8 mouse cellular contexts compared by ENCODE assay signal in genomic region chr7:28809401-28810089, GRCm38 (mm10). TPM values are rescaled to one million over a fixed set of nuclear protein-coding genes. Genes with fewer than 3 reads are reported as not detected.
A peak's percentile ranks its signal among the peaks of the same experiment; 100 is the strongest.
DNase-seq lines count a peak whose midpoint lies in the region; ATAC-seq and TF ChIP-seq lines count a peak whose summit lies in the region.

No protein-coding gene starts in this region.

- peak overlapping the region; percentile 100 for H3K27ac ChIP-seq in heart, embryonic 12.5 days (ENCODE audit: poor library complexity, severe bottlenecking)
- H3K27ac ChIP-seq in kidney, postnatal 0 days = peak overlapping the region; percentile 100
- peak overlapping the region; percentile 100 for H3K27ac ChIP-seq in liver, postnatal 0 days (ENCODE audit: low read depth)
- H3K27ac ChIP-seq in neural tube, embryonic 14.5 days (ENCODE audit: low read depth, low read length) = peak overlapping the region; percentile 100

- peak; percentile 27; the same call in 1 of the 2 replicates for ATAC-seq in heart, embryonic 12.5 days (ENCODE audit: insufficient number of reproducible peaks, low FRiP score)
- peak; percentile 15; the same call in 1 of the 2 replicates for ATAC-seq in kidney, postnatal 0 days (replicated peaks; ENCODE audit: low FRiP score, low read depth)
- peak; percentile 9 for ATAC-seq in liver, postnatal 0 days
- ATAC-seq in neural tube, embryonic 14.5 days (ENCODE audit: low read depth) = peak; percentile 21

- DNase-seq in A20 (ENCODE audit: low read depth, low spot score) (peak; percentile 90), R1 (ENCODE audit: low read depth, low spot score) (peak; percentile 84)
- DNase-seq in embryo, embryonic 10 days (ENCODE audit: low spot score) = peak; percentile 74
- DNase-seq in kidney, postnatal 0 days (ENCODE audit: low spot score) = peak; percentile 66
- DNase-seq in liver, postnatal 0 days = peak; percentile 82
- peak; percentile 85 for DNase-seq in thymus, postnatal 4 days

- peak overlapping the region; percentile 98 for H3K9ac ChIP-seq in heart, embryonic 12.5 days
- H3K9ac ChIP-seq in kidney, postnatal 0 days (ENCODE audit: low read depth, low read length) = peak overlapping the region; percentile 94
- H3K9ac ChIP-seq in liver, postnatal 0 days (replicated peaks) = peak overlapping the region; percentile 98
- H3K9ac ChIP-seq in neural tube, embryonic 14.5 days (replicated peaks; ENCODE audit: low read depth, low read length) = peak overlapping the region; percentile 89

- peaks cover 26% of the 10 kb centered on the region for H3K36me3 ChIP-seq in heart, embryonic 12.5 days
- H3K36me3 ChIP-seq in kidney, postnatal 0 days (ENCODE audit: insufficient read depth, low read length) = peaks cover 18% of the 10 kb centered on the region
- peaks cover 18% of the 10 kb centered on the region for H3K36me3 ChIP-seq in liver, postnatal 0 days (replicated peaks; ENCODE audit: insufficient read depth, low read length)
- H3K36me3 ChIP-seq in neural tube, embryonic 14.5 days (ENCODE audit: control insufficient read depth, insufficient read depth, low read length) = peaks cover 20% of the 10 kb centered on the region

- peaks cover 36% of the 10 kb centered on the region for H3K4me1 ChIP-seq in heart, embryonic 12.5 days (replicated peaks)
- peaks cover 16% of the 10 kb centered on the region for H3K4me1 ChIP-seq in kidney, postnatal 0 days (replicated peaks; ENCODE audit: insufficient read depth, low read length)
- H3K4me1 ChIP-seq in liver, postnatal 0 days (ENCODE audit: insufficient read depth) = peaks cover 33% of the 10 kb centered on the region
- H3K4me1 ChIP-seq in neural tube, embryonic 14.5 days (ENCODE audit: control insufficient read depth, insufficient read depth, low read length) = peaks cover 22% of the 10 kb centered on the region

- under 1% methylated on average over 35 of the region's 35 CpGs for WGBS in heart, embryonic 12.5 days
- WGBS in kidney, postnatal 0 days = under 1% methylated on average over 35 of the region's 35 CpGs
- under 1% methylated on average over 35 of the region's 35 CpGs for WGBS in liver, postnatal 0 days (ENCODE audit: insufficient replicate concordance)
- under 1% methylated on average over 35 of the region's 35 CpGs for WGBS in neural tube, embryonic 14.5 days

- H3K9me3 ChIP-seq in heart, embryonic 12.5 days (replicated peaks) = no peaks in the 10 kb centered on the region
- H3K9me3 ChIP-seq in kidney, postnatal 0 days (replicated peaks; ENCODE audit: low read length) = no peaks in the 10 kb centered on the region
- no peaks in the 10 kb centered on the region for H3K9me3 ChIP-seq in liver, postnatal 0 days (ENCODE audit: low read length)
- H3K9me3 ChIP-seq in neural tube, embryonic 14.5 days (ENCODE audit: control insufficient read depth, low read length) = no peaks in the 10 kb centered on the region

- H3K4me3 ChIP-seq in heart, embryonic 12.5 days = peak overlapping the region; percentile 94
- H3K4me3 ChIP-seq in kidney, postnatal 0 days (replicated peaks; ENCODE audit: low read depth, low read length) = peak overlapping the region; percentile 85
- peak overlapping the region; percentile 89 for H3K4me3 ChIP-seq in liver, postnatal 0 days (ENCODE audit: low read depth, low read length)
- H3K4me3 ChIP-seq in neural tube, embryonic 14.5 days (ENCODE audit: low read depth, low read length) = peak overlapping the region; percentile 78

- no peak for TF ChIP-seq EP300 in liver, postnatal 0 days (IDR thresholded peaks at IDR 0.05; ENCODE audit: low read depth)

- no peaks in the 10 kb centered on the region for H3K27me3 ChIP-seq in heart, embryonic 12.5 days (replicated peaks)
- H3K27me3 ChIP-seq in kidney, postnatal 0 days (ENCODE audit: insufficient read depth, low read length) = no peaks in the 10 kb centered on the region
- H3K27me3 ChIP-seq in liver, postnatal 0 days (ENCODE audit: insufficient read depth, low read length) = no peaks in the 10 kb centered on the region
- no peaks in the 10 kb centered on the region for H3K27me3 ChIP-seq in neural tube, embryonic 14.5 days (ENCODE audit: control insufficient read depth, insufficient read depth, low read length)

- peak overlapping the region; percentile 96 for H3K4me2 ChIP-seq in heart, embryonic 12.5 days
- H3K4me2 ChIP-seq in kidney, postnatal 0 days (ENCODE audit: low read length) = peak overlapping the region; percentile 86
- peak overlapping the region; percentile 92 for H3K4me2 ChIP-seq in liver, postnatal 0 days (ENCODE audit: low read depth, low read length)
- H3K4me2 ChIP-seq in neural tube, embryonic 14.5 days (ENCODE audit: low read depth, low read length) = peak overlapping the region; percentile 91

- TF ChIP-seq CTCF in kidney, postnatal 0 days (IDR thresholded peaks at IDR 0.05; ENCODE audit: low read depth) = no peak; the same call in 1 of the 2 replicates
- no peak for TF ChIP-seq CTCF in liver, postnatal 0 days (IDR thresholded peaks at IDR 0.05; ENCODE audit: low read depth)

RNA-seq across cellular contexts. Expression of gene Hnrnpl, which starts 1.2 kb away (rescaled TPM):
- polyA plus RNA-seq in heart, embryonic 12.5 days (2016; fragmentation: Nextera tagmentation; extraction: Ambion mirVana) = 218 and 232 TPM in 2 replicates
- 232 TPM in 2 replicates for polyA plus RNA-seq in kidney, postnatal 0 days (2015; fragmentation: Nextera tagmentation; extraction: Ambion mirVana)
- 82.0 and 88.6 TPM in 2 replicates for polyA plus RNA-seq in liver, postnatal 0 days (2015; fragmentation: Nextera tagmentation; extraction: Ambion mirVana)
- polyA plus RNA-seq in neural tube, embryonic 14.5 days (2014; fragmentation: Nextera tagmentation; extraction: Ambion mirVana) = 158 and 160 TPM in 2 replicates

RNA-seq across cellular contexts. Expression of gene Ech1, which starts 15.5 kb away (rescaled TPM):
- 137 and 142 TPM in 2 replicates for polyA plus RNA-seq in heart, embryonic 12.5 days (2016; fragmentation: Nextera tagmentation; extraction: Ambion mirVana)
- 330 and 348 TPM in 2 replicates for polyA plus RNA-seq in kidney, postnatal 0 days (2015; fragmentation: Nextera tagmentation; extraction: Ambion mirVana)
- 534 and 566 TPM in 2 replicates for polyA plus RNA-seq in liver, postnatal 0 days (2015; fragmentation: Nextera tagmentation; extraction: Ambion mirVana)
- 74.5 and 94.4 TPM in 2 replicates for polyA plus RNA-seq in neural tube, embryonic 14.5 days (2014; fragmentation: Nextera tagmentation; extraction: Ambion mirVana)

RNA-seq across cellular contexts. Expression of gene Rinl, which starts 20.8 kb away (rescaled TPM):
- polyA plus RNA-seq in heart, embryonic 12.5 days (2016; fragmentation: Nextera tagmentation; extraction: Ambion mirVana) = 2.7 and 2.8 TPM in 2 replicates
- polyA plus RNA-seq in kidney, postnatal 0 days (2015; fragmentation: Nextera tagmentation; extraction: Ambion mirVana) = 5.2 and 6.3 TPM in 2 replicates
- 7.2 and 7.6 TPM in 2 replicates for polyA plus RNA-seq in liver, postnatal 0 days (2015; fragmentation: Nextera tagmentation; extraction: Ambion mirVana)
- polyA plus RNA-seq in neural tube, embryonic 14.5 days (2014; fragmentation: Nextera tagmentation; extraction: Ambion mirVana) = 1.6 TPM in 2 replicates

RNA-seq across cellular contexts. Expression of gene Lgals4, which starts 24.1 kb away (rescaled TPM):
- polyA plus RNA-seq in heart, embryonic 12.5 days (2016; fragmentation: Nextera tagmentation; extraction: Ambion mirVana) = 4.2 and 4.4 TPM in 2 replicates
- 10.8 and 10.9 TPM in 2 replicates for polyA plus RNA-seq in kidney, postnatal 0 days (2015; fragmentation: Nextera tagmentation; extraction: Ambion mirVana)
- 19.5 and 21.3 TPM in 2 replicates for polyA plus RNA-seq in liver, postnatal 0 days (2015; fragmentation: Nextera tagmentation; extraction: Ambion mirVana)
- 3.4 and 4.1 TPM in 2 replicates for polyA plus RNA-seq in neural tube, embryonic 14.5 days (2014; fragmentation: Nextera tagmentation; extraction: Ambion mirVana)

RNA-seq across cellular contexts. Expression of gene Nfkbib, which starts 42.2 kb away (rescaled TPM):
- 30.0 and 32.1 TPM in 2 replicates for polyA plus RNA-seq in heart, embryonic 12.5 days (2016; fragmentation: Nextera tagmentation; extraction: Ambion mirVana)
- polyA plus RNA-seq in kidney, postnatal 0 days (2015; fragmentation: Nextera tagmentation; extraction: Ambion mirVana) = 42.2 and 43.7 TPM in 2 replicates
- 25.1 and 26.9 TPM in 2 replicates for polyA plus RNA-seq in liver, postnatal 0 days (2015; fragmentation: Nextera tagmentation; extraction: Ambion mirVana)
- 67.0 and 77.8 TPM in 2 replicates for polyA plus RNA-seq in neural tube, embryonic 14.5 days (2014; fragmentation: Nextera tagmentation; extraction: Ambion mirVana)

Comparison
In these comparisons a context has a peak if more than half of its experiments do, and no peak if none do; other contexts are left out.
1. Peak in every context shown above with its lines: DNase-seq, ATAC-seq, H3K4me3 ChIP-seq and H3K27ac ChIP-seq.